Mouse (Mus musculus) embryonic fibroblast, embryonic 13.5 days (primary cell): ENCODE results near the gene Selenof.

ENCODE experiments used
- CTCF ChIP-seq: IDR thresholded peaks from 2 replicates; pipeline ENCODE4 v1.5.1; 2011; ENCODE audit warnings: mild to moderate bottlenecking, control low read depth, low read length, moderate library complexity, borderline replicate concordance; ENCODE audit not compliant: insufficient read depth
- POLR2A ChIP-seq: IDR thresholded peaks from 2 replicates; pipeline ENCODE4 v1.6.1; 2011; ENCODE audit warnings: low read depth, mild to moderate bottlenecking, control low read depth, low read length, moderate library complexity

- TF ChIP-seq CTCF (no peak), POLR2A (no peak)
These were observed 73.3 kb downstream of the Selenof start for GRCm38 (mm10) chr3:144643301-144643871.
